Mouse (Mus musculus): ENCODE measurements around the gene Hpse. TPM values are rescaled to one million over a fixed set of nuclear protein-coding genes. Genes with fewer than 3 reads are reported as not detected.

The Hpse gene
- polyA plus RNA-seq, 1 experiment from 2014 or later = 2.9 TPM

DNA sequence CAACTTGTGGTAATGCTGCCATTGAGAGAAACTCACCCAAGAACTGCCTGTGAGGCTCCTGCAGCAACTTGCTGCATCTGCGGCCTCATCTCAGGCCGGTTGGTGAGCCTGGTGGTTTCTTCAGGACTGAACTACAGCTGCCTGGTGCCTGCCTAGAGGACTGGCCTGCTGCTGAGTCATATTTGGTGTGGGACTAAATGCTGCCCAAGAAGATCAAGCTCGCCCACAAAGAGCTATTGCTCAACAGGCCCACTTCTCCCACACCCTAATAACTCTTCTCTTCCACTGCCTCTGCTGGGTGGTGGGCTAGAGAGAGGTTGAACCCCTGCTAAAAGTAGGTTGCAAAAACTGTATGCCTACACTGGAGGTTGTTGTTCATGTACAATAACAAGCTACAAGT, 17.2 kb downstream of the Hpse start:
- no peak for ATAC-seq
- 86% methylated on average over 3 of the region's 3 CpGs for WGBS
- no peak overlapping the region for H3K27ac ChIP-seq (ENCODE audit: low read length)
- H3K9me3 ChIP-seq (ENCODE audit: control insufficient read depth, low read length) = no peaks in the 10 kb centered on the region
- no peaks in the 10 kb centered on the region for H3K36me3 ChIP-seq (ENCODE audit: control insufficient read depth, insufficient read depth, low read length)
- H3K4me1 ChIP-seq (ENCODE audit: control insufficient read depth, insufficient read depth, low read length) = no peaks in the 10 kb centered on the region
- no peaks in the 10 kb centered on the region for H3K27me3 ChIP-seq (replicated peaks; ENCODE audit: control insufficient read depth, insufficient read depth, low read length)
- no peak overlapping the region for H3K9ac ChIP-seq (ENCODE audit: low read depth, low read length)
- H3K4me2 ChIP-seq (ENCODE audit: low read depth, low read length) = no peak overlapping the region
- no peak overlapping the region for H3K4me3 ChIP-seq (ENCODE audit: low read length)

DNA sequence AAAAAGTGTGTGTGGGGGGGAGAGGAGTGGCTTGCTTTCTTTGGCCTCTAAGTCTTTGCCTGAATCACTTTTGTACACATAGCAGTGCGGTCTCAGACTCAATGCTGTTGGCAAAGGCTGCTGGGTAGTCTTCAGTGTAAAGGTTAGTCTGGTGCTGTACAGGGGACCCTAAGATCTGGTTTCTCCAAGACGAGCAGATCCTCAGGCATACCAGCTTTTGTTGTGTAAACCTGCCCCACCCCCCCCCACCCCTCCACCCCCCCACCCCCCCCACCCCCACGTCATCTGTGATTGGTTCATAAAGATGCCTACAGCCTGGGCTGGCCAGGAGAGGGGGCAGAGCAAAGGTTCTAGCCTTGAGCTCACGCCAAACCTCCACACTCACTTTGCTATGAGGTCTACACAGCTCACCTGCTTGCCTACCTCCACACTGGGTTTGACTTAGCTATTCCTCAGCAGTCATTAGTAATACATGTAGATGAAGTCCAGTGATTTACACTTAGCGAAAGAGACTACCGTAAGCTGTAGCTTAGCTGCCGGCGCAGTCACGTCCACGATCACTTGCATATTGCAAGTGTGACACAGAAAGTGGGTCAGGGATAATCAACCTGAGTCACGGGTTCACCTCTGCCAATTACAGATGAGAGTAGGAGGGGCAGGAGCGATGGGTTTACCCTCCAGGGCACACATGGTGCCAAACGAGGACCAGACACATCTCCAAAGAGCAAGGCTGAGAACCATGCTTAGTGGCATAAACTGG, 18.5 kb downstream of the Hpse start:
- WGBS = 82% methylated on average over 13 of the region's 13 CpGs
- no peak overlapping the region for H3K27ac ChIP-seq (ENCODE audit: low read length)
- H3K9ac ChIP-seq (ENCODE audit: low read depth, low read length) = no peak overlapping the region
- no peaks in the 10 kb centered on the region for H3K27me3 ChIP-seq (replicated peaks; ENCODE audit: control insufficient read depth, insufficient read depth, low read length)
- no peaks in the 10 kb centered on the region for H3K36me3 ChIP-seq (ENCODE audit: control insufficient read depth, insufficient read depth, low read length)
- no peak overlapping the region for H3K4me3 ChIP-seq (ENCODE audit: low read length)
- no peaks in the 10 kb centered on the region for H3K9me3 ChIP-seq (ENCODE audit: control insufficient read depth, low read length)
- H3K4me2 ChIP-seq (ENCODE audit: low read depth, low read length) = no peak overlapping the region
- ATAC-seq = no peak
- no peaks in the 10 kb centered on the region for H3K4me1 ChIP-seq (ENCODE audit: control insufficient read depth, insufficient read depth, low read length)

DNA sequence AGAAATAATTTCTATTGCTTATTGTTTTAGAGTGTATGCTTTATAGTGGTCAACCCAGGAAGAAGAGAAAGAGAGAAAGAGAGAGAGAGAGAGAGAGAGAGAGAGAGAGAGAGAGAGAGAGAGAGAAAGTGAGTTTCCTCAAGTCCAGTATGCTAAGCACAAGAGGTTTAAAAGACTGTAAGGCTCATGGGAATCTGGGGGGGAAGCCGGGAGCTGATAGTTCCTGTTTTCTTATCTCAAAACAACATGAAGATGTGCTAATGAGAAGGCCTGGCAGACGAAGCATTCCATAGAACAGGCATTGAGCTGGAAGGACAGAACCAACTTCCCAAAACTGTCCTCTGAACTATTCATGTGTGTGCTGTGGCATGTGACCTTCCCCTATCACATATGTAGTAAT, 21.6 kb downstream of the Hpse start:
- no peak for ATAC-seq
- no peaks in the 10 kb centered on the region for H3K36me3 ChIP-seq (ENCODE audit: control insufficient read depth, insufficient read depth, low read length)

DNA sequence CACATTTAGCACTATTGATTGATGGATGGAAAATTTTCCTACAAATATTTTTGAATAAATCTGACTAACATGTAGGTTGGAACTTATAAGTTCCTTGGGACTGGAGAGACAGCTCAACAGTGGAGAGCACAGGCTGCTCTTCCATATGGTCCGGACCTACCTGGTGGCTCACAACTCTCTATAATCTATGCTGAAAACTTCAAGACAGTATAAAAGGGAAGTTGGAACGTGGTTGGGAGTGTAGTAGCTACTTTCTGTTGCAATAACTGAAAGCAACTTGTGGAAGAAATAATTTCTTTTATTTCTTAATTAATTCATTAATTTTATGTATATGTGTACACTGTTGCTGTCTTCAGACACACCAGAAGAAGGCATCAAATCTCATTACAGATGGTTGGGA, 22.1 kb downstream of the Hpse start:
- no peaks in the 10 kb centered on the region for H3K36me3 ChIP-seq (ENCODE audit: control insufficient read depth, insufficient read depth, low read length)
- H3K27ac ChIP-seq (ENCODE audit: low read length) = no peak overlapping the region
- no peaks in the 10 kb centered on the region for H3K4me1 ChIP-seq (ENCODE audit: control insufficient read depth, insufficient read depth, low read length)
- H3K4me2 ChIP-seq (ENCODE audit: low read depth, low read length) = no peak overlapping the region
- 76% methylated on average over 2 of the region's 2 CpGs for WGBS
- no peaks in the 10 kb centered on the region for H3K27me3 ChIP-seq (replicated peaks; ENCODE audit: control insufficient read depth, insufficient read depth, low read length)
- ATAC-seq = no peak
- no peak overlapping the region for H3K9ac ChIP-seq (ENCODE audit: low read depth, low read length)
- no peak overlapping the region for H3K4me3 ChIP-seq (ENCODE audit: low read length)
- no peaks in the 10 kb centered on the region for H3K9me3 ChIP-seq (ENCODE audit: control insufficient read depth, low read length)

More for the DNA sequence above, 21.6 kb downstream of the Hpse start:
- no peak overlapping the region for H3K27ac ChIP-seq (ENCODE audit: low read length)
- H3K4me3 ChIP-seq (ENCODE audit: low read length) = no peak overlapping the region
- WGBS = 59% methylated on average over 2 of the region's 2 CpGs
- no peaks in the 10 kb centered on the region for H3K9me3 ChIP-seq (ENCODE audit: control insufficient read depth, low read length)
- H3K9ac ChIP-seq (ENCODE audit: low read depth, low read length) = no peak overlapping the region
- no peaks in the 10 kb centered on the region for H3K4me1 ChIP-seq (ENCODE audit: control insufficient read depth, insufficient read depth, low read length)
- H3K4me2 ChIP-seq (ENCODE audit: low read depth, low read length) = no peak overlapping the region
- H3K27me3 ChIP-seq (replicated peaks; ENCODE audit: control insufficient read depth, insufficient read depth, low read length) = no peaks in the 10 kb centered on the region

DNA sequence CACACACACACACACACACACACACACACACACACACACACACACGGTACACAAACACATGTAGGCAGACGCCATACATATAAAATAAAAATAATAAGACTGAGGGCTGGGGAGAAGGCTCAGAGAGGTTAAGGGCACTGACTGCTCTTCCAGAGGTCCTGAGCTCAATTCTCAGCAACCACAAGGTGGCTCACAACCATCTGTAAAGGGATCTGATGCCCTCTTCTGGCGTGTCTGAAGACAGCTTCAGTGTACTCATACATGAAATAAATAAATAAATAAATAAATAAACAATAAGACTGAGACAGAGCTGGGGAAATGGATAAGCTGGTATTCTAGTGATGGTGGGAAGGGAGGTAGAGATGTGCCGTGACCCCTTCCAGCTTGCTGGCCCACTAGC, 33.9 kb downstream of the Hpse start:
- no peaks in the 10 kb centered on the region for H3K9me3 ChIP-seq (ENCODE audit: control insufficient read depth, low read length)
- no peak overlapping the region for H3K4me2 ChIP-seq (ENCODE audit: low read depth, low read length)
- no peak for ATAC-seq
- no peaks in the 10 kb centered on the region for H3K27me3 ChIP-seq (replicated peaks; ENCODE audit: control insufficient read depth, insufficient read depth, low read length)
- no peak overlapping the region for H3K4me3 ChIP-seq (ENCODE audit: low read length)
- H3K27ac ChIP-seq (ENCODE audit: low read length) = no peak overlapping the region
- no peaks in the 10 kb centered on the region for H3K36me3 ChIP-seq (ENCODE audit: control insufficient read depth, insufficient read depth, low read length)
- WGBS = 66% methylated on average over 4 of the region's 4 CpGs
- no peak overlapping the region for H3K9ac ChIP-seq (ENCODE audit: low read depth, low read length)
- no peaks in the 10 kb centered on the region for H3K4me1 ChIP-seq (ENCODE audit: control insufficient read depth, insufficient read depth, low read length)

DNA sequence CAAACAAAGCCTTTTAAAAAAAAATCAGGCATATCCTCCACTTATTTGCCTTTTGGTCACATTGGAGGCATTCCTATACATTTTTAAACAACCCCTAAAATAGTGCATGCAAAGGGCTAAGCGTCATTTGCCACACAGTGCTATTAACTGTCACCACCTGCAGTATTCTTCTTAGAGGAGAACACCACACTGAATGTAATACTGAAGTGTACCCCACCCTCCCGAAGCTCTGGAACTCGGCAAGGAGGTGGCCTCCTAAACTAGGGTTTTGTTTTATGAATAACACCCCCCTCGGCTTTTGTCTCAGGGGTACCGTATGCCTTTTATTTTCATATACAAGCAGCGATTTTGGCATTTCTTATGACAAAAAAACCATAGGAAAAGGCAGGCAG, 39.0 kb downstream of the Hpse start:
- no peak overlapping the region for H3K27ac ChIP-seq (ENCODE audit: low read length)
- no peaks in the 10 kb centered on the region for H3K27me3 ChIP-seq (replicated peaks; ENCODE audit: control insufficient read depth, insufficient read depth, low read length)
- H3K4me1 ChIP-seq (ENCODE audit: control insufficient read depth, insufficient read depth, low read length) = no peaks in the 10 kb centered on the region
- WGBS = 80% methylated on average over 6 of the region's 6 CpGs
- no peak for ATAC-seq
- H3K9ac ChIP-seq (ENCODE audit: low read depth, low read length) = no peak overlapping the region
- no peak overlapping the region for H3K4me2 ChIP-seq (ENCODE audit: low read depth, low read length)
- no peak overlapping the region for H3K4me3 ChIP-seq (ENCODE audit: low read length)
- H3K9me3 ChIP-seq (ENCODE audit: control insufficient read depth, low read length) = no peaks in the 10 kb centered on the region
- H3K36me3 ChIP-seq (ENCODE audit: control insufficient read depth, insufficient read depth, low read length) = no peaks in the 10 kb centered on the region

DNA sequence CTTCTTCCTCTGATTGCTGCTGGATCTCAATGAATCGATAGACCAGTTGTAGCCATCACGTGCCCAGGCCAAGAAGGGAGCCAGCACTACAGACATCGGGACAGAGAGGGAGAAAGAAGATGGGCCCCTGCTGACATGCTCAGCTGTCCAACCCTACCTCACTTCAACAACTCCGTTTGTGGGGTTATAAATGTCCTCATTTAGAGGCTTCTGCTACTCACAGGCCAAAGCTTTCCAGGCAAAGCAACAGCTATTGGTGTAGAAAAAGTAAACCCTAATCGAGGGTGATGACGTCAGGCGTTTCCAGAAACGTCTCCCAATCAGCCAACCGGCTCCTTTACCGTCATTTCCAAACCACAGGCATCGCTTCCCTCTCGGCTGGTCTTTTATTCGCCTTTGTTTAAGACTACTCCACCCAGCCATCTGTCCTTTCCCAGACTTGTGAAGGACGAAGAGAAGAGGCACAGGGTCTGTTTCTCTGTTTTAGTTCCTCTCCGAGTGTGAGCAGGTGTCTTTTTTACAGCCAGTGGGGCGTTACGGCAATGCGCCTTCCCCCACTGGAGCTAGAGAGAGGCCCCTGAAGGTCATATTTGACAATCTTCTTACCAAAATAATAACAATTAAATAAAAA, 39.5 kb downstream of the Hpse start:
- WGBS = 70% methylated on average over 18 of the region's 18 CpGs
- Histone ChIP-seq H3K4me1 (ENCODE audit: control insufficient read depth, insufficient read depth, low read length) (no peaks in the 10 kb centered on the region), H3K27me3 (replicated peaks; ENCODE audit: control insufficient read depth, insufficient read depth, low read length) (no peaks in the 10 kb centered on the region), H3K4me2 (ENCODE audit: low read depth, low read length) (no peak overlapping the region), H3K9ac (ENCODE audit: low read depth, low read length) (no peak overlapping the region), H3K9me3 (ENCODE audit: control insufficient read depth, low read length) (no peaks in the 10 kb centered on the region), H3K4me3 (ENCODE audit: low read length) (no peak overlapping the region), H3K27ac (ENCODE audit: low read length) (no peak overlapping the region), H3K36me3 (ENCODE audit: control insufficient read depth, insufficient read depth, low read length) (no peaks in the 10 kb centered on the region)
- no peak for ATAC-seq

DNA sequence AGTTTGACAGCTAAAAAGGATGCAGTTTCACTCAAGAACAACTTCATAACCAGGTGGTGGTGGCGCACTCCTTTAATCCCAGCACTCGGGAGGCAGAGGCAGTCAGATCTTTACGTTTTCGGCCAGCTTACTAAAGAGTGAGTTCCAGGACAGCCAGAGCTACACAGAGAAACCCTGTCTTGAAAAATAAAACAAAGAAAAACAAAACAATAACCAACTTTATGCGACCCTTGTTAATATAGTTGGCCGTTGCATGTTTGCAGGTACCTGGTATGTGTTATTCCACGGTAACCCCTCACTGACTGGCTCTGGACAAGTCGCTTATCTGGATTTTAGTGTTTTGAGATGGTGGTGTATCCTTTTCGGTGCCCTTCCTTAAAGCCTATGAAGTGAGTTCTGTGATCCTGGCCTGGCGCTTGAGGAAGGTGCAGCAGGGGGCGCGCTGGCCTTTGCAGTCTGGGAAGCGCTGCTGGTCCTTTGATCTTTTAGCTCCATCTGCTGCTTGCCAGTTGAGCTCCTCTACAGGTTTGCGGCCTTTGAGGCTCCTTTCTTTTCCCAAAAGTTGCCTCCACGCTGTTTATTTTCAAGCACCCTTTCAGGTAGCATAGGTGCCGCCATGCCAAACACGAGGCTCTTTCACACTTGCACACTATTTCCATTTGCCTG, 44.7 kb downstream of the Hpse start, which contains the start of gene Coq2:
Gene Coq2, minus strand, starts transcription at position 430 of the 666 bp plus-strand sequence.
- peak within 1 kb of the TSS; percentile 86 for H3K9ac ChIP-seq (ENCODE audit: low read depth, low read length)
- peak; percentile 45 for ATAC-seq
- H3K9me3 ChIP-seq (ENCODE audit: control insufficient read depth, low read length) = no peaks in the 10 kb centered on the region
- no peaks in the 10 kb centered on the region for H3K27me3 ChIP-seq (replicated peaks; ENCODE audit: control insufficient read depth, insufficient read depth, low read length)
- H3K4me2 ChIP-seq (ENCODE audit: low read depth, low read length) = peak within 1 kb of the TSS; percentile 68
- H3K4me3 ChIP-seq (ENCODE audit: low read length) = peak within 1 kb of the TSS; percentile 82
- peaks cover 6% of the 10 kb centered on the region; the same call in 1 of the 2 replicates for H3K36me3 ChIP-seq (ENCODE audit: control insufficient read depth, insufficient read depth, low read length)
- peak within 1 kb of the TSS; percentile 74 for H3K27ac ChIP-seq (ENCODE audit: low read length)
- 10% methylated on average over 17 of the region's 17 CpGs for WGBS
- H3K4me1 ChIP-seq (ENCODE audit: control insufficient read depth, insufficient read depth, low read length) = peaks cover 21% of the 10 kb centered on the region

DNA sequence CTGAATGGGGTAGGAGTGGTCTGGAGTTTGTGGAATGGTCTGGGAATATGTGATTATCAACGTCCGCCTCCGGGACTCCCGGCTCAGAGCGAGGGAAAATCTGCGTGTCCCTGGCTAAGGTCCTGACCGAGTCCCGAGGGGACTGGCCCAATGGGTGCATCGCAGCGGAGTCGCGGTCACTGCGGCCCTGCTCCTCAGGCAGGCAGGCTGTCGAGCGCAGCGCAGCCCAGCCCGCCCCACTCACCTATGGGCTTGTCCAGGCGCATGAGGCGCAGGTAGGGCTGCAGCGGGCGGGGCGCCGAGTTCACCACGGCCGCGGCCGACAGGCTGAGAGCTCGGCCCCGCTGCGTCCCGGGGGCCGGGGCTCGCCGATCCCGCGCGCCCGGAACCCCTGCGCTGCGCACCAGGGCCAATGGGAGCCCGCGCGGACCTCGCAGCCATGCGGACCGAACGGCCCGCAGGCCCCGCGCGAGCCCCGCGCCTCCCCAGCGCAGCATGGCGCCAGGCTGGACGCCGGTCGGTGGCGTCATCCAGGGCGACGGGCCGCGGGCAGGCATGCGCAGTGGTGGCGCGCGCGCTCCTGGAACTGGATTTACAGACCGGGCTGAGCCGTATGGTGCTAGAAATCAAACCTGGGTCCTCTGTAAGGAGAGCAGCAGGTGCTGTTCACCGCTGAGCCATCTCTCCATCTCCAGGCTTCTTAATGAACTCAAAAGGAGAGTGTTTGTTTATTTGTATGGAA, 45.6 kb downstream of the Hpse start:
- Histone ChIP-seq H3K4me1 (ENCODE audit: control insufficient read depth, insufficient read depth, low read length) (peaks cover 21% of the 10 kb centered on the region), H3K27me3 (replicated peaks; ENCODE audit: control insufficient read depth, insufficient read depth, low read length) (no peaks in the 10 kb centered on the region), H3K4me3 (ENCODE audit: low read length) (peak overlapping the region; percentile 82), H3K27ac (ENCODE audit: low read length) (peak overlapping the region; percentile 74), H3K9ac (ENCODE audit: low read depth, low read length) (peak overlapping the region; percentile 86), H3K9me3 (ENCODE audit: control insufficient read depth, low read length) (no peaks in the 10 kb centered on the region), H3K4me2 (ENCODE audit: low read depth, low read length) (peak overlapping the region; percentile 68), H3K36me3 (ENCODE audit: control insufficient read depth, insufficient read depth, low read length) (peaks cover 6% of the 10 kb centered on the region; the same call in 1 of the 2 replicates)
- peak; percentile 96 for ATAC-seq
- WGBS = under 1% methylated on average over 71 of the region's 71 CpGs
